Mouse (Mus musculus) B cell, adult 2 months (primary cell): ENCODE measurements around the gene Socs1.
"Not testable (repeated sequence)": the region's sequence is repeated elsewhere in the genome, so short reads cannot be mapped to it uniquely, and the experiment has no call there.

Experiments used
- DNase-seq, 2 experiments: peaks; one replicate each; pipeline ENCODE4 v3.0.0; 2022

The Socs1 gene

DNA sequence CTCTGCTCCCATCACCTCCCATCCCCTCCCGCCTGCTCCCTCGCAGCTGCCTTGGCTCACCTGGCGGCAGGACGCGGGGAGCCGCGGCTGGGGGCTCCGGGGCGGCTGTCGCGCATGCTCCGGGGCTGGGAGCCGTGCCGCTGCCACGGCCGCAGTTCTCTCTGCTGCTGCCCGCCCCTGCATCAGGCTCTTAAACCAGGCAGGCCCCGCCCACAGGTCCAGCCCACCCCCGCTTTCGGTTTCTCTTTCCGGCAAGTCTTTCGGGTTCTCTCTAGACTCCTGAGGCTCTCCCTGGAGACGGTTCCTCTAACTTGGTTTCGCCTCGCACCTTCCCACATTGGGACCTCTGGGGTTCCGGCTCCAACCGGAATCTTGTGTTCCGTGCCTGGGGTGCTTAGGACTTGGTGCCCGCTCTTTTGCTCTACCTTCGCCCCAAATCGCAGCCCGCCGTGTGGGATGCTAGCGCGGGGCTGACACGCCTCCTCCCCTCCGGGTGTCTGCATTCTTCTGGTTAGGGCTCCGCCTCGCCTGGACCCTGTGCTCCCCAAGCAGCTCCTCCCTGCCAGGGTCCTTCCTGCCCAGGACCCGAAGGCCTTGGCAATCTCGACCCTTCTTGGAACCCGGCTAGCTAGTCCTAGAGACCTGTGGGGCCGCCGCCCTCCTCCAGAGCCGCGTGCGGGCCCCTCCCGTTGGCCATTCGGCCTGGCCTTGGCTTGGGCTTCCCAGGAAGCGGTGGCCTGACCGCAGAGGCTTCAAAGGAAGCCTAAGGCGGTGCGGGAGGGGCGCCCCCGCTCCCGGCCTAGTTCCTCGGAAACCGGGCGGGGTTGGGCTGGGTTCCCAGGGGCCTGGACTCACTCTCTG is at the start of gene Socs1:
Socs1 (minus strand) TSS at position 166 of the 861 bp plus-strand sequence.
- peak; percentile 89 for DNase-seq

DNA sequence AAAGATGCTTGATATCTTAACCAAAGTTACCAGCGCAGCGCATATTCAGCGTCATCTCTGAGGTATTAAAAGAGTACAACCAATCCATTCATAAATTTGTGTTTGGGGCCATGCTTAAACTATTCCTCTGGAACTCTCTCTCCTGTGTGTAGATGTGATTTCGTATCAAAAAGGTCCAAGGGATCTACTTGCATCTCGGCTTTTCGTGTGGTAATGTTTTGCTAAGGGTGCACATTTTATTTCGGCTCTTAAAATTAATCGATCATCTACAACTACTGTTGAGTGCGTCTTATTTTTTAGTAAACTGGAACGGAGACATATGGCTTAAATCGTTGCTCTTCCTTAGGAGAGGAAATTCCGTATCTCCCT is 49.2 kb upstream of the Socs1 start:
- DNase-seq = no peak

DNA sequence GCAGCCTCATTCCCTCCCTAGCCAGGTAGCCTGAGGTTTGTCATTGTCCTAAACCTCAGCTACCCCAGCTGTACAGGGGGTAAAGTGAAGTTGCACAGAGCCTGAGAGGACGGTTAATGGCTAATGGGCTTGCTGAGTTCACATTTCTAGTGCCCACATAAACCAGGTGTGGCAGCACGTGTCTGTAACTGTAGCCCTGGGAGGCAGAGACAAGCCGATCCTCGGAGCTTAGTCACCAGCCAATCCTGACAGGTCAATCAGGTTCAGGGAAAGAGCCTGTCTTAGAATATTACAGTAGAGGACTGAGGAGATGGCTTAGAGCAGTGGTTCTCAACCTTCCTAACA is 43.1 kb upstream of the Socs1 start:
- no peak for DNase-seq

DNA sequence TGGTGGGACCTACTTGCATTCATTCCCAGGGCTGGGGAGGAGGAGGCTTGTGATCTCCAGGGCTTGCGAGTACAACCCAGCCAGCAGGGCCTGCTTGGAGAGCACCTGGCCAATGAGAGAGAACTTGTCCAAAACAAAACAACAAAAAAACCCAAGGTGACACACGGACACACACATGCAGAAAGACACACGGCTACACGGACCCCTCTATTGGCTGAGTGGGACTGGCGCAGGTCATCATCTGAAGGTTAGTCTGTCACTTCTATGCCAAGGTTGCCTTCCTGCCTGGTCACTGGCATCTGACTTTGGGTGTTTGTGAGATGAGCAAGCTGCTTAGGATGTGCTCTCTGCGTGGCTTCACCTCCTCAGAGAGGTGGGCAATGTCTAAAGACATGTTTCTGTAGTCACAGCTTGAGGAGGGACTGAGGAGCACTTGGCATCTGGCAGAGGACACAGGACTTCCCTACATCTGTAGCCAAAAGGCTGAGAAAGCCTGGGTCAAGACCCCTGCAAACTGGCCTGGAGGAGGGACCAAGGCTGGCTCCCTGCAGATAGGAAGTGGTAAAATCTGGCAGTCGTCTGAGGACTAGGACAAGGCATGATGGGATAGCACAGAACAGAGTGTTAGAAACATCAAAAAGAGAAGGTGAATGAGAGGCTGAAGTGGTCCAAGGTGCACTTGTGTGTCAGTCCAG is 42.6 kb upstream of the Socs1 start:
- no peak for DNase-seq

DNA sequence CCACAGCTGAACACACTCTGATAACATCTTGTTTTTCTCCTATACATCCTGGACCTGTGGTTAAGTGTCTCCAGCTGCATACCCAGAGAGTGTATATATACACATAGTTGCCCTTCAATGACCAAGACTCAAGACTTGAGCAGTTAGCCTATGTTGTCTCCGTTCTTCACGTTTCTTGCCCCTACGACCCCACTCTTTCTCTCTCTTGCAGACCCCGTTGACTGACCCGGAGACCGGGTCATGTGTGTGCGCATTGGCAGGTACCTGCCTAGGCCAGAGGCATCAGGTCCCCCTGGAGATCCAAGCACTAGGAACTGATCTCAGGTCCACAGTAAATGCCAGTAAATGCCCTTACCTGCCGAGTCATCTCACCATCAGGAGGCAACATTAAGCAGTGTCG is 41.9 kb upstream of the Socs1 start:
- no peak for DNase-seq

DNA sequence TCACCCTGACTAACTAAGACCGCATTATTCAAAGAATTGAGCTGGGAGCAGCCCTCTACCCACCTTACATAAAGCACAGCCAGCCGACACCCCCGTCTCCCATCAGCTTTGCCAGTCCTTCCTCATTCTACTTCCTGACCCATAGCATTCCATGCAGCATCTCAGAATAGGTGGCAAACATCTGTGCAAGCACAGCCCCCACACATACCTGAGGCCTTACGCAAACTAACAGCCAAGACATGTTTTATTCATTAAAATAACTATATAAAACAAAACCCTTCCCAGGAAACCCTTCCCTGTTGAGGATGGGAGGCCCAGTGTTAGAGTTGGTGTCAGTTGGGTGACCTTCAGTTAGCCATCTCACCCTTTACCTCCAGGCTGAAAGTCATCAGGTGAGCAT is 40.5 kb upstream of the Socs1 start:
- DNase-seq = no peak

DNA sequence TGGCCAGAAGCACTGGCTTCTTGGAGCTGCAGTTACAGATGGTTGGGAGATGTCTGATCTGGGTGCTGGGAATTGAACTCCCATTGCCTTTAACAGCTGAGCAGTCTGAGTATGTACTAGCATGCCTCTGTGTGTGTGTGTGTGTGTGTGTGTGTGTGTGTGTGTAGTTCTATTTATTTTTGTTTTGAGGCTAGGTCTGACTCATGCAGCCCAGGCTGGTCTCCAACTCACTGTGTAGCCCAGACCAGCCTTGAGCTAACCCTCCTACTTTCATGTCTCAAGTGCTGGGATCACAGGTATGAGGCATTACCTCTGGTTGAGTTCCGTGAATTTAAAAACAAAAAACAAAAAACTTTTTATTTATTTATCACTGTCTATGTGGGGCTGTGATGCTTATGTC is 39.2 kb upstream of the Socs1 start:
- DNase-seq = no peak

DNA sequence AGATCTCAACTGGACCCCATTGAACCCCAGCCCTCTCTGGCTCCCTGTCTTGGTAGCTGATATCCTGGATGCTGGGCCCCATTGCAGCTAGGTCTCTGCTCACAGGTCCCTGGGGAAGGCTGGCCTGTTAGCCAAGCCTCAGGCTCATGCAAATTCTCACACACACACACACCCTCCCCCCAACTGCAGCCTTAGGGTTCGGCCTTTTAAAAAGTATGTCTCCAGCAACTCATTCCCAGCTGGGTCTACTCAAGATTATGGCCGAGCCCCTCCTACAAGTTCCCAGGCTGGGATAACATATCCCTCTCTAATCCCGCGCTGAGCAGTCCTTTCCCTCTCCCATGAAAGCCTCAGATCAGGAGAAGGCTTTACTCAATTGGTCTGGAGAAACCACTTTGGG is 36.1 kb upstream of the Socs1 start:
- DNase-seq = no peak

DNA sequence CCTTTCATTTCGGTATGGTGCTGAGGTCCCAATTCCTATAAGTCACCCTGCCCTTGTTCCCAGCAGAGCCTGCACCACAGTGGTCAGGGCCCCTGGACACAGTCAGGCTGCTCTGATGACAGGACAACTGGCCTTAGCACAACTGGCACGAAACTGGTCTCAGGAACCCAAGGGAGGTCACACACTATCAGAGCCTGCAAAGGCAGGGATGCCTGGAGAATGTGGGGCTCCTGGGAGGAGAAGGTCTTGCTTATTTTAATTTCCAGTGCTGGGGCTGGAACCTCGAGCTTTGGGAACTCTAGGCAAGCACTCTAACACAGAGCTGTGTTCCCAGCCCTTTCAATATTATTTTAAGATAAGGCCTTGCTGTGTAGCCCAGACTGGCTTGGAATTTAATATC is 34.6 kb upstream of the Socs1 start:
- no peak for DNase-seq

DNA sequence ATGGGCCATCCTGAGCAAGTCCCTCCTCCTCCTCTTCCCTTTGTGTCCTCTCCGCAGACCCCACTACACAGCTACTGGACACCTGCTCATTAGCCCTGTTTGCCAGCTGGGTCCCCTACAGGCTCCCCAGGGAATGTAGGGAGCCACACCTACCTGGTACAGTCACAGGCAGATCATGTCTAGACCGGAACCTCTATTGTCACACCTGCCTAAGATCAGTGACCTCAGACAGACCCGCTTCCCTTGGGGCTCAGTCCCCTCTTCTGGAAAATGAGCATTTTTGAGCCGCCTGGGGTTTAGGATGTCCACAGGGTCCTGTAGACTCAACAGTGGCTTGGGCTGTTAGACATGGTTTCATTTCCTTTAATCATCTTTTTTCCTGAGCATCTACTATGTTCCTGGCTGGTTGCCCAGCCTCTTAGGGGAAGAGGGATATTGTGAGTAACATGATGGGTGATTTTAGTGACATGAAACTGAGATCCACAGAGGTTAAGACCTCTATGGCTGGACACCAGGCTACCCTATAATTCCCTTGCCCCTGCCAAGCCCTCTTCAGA is 33.3 kb upstream of the Socs1 start:
- DNase-seq = peak; percentile 20 to 30

DNA sequence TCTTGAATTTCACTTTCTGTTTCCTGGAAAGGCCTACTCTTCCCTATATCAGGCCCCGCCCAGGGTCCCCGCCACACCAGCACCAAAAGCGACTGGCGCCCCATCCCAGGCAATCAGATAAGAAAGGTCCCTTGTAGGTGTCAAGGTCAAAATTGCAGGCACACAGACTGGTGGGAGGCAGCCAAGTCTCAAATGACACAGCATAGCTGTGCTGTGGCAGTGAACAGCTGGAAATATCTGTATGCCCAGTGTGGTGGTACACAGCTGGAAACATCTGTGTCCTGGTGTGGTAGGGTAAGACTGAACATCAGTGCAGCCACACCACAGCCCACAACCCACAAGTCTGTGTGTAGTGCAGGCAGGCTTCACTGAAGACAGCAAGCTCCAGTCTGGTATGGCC is 29.5 kb upstream of the Socs1 start:
- DNase-seq = no peak

DNA sequence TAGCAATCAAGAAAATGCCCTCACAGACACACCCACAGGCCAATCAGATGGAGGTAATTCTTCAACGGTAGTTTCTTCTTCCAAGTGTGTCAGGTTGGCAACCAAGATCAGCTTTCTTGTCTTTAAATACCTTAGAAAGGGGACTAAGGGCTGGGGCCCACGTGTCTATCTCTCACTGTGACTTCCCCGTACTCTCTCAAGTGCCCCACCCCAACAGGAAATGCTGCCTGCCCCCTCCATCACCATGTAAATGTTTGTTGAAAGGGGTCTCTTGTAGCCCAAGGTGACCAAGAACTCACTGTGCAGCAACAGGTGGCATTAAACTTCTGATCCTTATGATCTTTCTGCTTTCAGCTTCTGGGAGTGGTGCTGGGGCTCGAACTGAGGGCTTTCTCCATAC is 28.4 kb upstream of the Socs1 start:
- DNase-seq = no peak

DNA sequence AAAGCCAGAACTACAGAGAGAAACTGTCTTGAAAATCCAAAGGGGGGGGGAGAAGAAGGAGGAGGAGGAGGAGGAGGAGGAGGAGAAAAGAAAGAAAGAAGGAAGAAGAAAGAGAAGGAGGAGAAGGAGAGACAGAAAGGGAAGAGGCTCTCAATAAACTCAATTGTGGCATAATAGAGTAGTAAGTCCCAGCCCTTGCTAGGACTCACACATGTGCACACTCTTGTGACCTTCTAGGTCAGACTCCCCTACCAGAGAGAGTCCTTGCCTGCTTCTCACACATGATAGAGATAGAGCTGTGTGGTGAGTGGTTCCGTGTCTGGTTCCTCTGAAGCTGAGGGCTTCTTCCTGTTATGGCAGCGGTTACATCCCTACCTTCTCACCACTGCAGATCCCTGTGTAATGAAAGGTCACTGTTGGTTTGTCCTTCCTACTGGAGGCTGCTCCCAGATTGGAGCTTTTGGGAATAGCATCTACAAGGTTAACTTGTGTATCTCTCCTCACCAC is 27.6 kb upstream of the Socs1 start, which contains the start of gene Gm11172:
Gm11172 (plus strand) TSS at position 51 of the 507 bp plus-strand sequence.
- DNase-seq = no peak

DNA sequence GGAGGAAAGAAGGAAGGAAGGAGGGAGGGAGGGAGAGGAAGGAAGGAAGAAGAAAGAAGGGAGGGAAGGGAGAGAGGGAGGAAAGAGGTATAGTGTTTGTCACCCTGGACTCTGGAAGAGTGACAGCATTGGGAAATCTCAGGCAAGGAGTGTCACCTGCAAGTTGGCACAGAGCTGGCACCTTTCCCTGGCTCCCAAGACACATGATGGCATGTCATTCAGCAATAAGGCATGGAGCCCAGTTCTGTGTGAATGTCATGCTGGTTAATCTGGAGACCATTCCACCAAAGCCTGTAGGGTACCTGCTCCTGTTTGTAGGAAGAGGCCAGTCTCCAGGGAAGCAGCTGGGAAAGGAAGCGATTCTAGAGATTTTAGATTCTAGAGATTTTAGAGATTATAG is 25.0 kb upstream of the Socs1 start:
- no peak for DNase-seq

DNA sequence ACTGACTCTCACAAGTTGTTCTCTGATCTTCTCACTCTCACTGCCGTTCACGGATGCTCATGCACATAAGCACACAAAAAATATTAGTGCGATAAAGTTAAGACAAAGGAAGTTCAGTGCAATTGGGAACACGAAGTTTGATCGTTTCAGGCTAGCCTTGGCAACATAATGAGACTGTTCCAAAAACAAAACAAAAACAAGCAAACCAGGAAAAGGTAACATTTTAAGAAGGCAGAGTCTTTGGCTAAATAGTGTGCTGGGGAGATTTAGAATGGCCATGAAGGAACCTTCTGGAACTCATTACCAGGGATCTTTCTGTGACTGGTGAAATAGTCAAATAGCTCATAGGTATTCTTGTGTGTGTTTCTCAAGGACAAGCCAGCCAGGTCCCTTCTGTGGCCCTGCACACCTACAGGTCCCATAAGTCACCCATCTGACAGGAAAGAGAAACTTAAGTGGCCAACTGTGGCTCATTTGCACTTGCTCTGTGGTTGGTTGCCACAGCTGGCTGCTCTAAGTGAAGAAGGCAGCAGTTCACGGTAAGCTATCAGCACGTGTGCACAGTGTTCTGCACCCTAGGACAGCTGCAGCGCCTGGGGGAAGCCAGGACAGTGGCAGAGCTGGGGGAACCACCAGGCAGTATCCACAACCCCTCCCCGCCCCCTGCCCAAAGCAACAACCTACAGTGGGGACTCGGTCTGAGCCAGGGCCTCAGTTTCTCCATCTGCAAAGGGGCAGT is 20.6 kb upstream of the Socs1 start, which contains the start of gene Prm1:
Prm1 (minus strand) TSS at position 51 of the 739 bp plus-strand sequence.
- peak in 1 of 2 experiments; percentile 17 for DNase-seq

DNA sequence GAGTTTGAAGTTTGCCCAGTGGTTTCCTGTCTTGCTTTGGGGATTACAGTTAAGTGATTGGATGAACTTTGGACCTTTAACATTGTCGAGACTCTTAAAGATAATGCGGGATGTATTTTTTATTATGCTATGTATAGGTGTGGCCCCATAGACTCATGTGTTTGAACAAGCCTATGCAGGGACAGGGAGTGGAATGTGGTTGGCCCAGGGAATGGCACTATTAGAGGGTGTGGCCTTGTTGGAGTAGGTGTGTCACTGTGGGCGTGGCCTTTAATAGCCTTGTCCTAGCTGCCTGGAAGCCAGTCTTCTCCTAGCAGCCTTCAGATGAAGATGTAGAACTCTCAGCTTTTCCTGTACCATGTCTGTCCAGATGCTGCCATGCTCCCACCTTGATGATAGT is 17.1 kb upstream of the Socs1 start:
- not testable (repeated sequence) for DNase-seq

DNA sequence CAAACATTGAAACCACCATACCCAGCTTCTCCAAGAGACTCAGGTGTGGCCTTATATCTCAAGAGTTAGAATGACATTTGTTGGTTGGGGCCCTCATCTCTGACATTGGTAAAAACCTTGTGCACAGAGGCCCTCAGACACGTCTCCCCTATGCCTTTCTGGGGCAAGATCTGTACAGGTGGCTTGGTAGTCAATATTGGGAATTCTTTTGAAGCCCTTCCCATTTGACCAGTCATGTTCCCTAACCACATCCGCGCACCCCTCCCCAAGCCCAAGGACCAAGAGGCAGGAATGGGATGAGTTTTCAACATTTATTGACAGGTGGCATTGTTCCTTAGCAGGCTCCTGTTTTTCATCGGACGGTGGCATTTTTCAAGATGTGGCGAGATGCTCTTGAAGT is 10.7 kb upstream of the Socs1 start, which contains the start of gene Prm2:
Prm2 (minus strand) TSS at position 101 of the 400 bp plus-strand sequence.
- no peak for DNase-seq

DNA sequence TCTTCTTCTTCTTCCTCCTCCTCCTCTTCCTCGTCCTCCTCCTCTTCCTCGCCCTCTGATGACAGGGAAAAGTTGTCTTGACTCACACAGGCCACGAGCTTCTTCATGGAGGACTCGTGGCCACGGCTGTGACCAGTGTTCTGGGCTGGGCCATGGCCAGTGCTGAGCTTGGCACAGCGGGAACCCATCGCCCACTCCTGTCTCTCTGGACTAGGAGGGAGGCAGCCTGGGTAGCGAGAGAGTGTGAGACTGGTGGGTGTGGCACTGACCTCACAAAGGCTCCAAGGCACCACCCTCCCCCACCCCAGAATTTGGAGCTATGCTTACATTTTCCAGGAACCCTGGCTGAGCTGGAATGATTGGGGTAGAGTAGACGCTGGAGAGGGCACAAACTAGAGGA is 5.4 kb upstream of the Socs1 start, which contains the start of gene Prm3:
Prm3 (minus strand) TSS at position 213 of the 400 bp plus-strand sequence.
- DNase-seq = no peak

DNA sequence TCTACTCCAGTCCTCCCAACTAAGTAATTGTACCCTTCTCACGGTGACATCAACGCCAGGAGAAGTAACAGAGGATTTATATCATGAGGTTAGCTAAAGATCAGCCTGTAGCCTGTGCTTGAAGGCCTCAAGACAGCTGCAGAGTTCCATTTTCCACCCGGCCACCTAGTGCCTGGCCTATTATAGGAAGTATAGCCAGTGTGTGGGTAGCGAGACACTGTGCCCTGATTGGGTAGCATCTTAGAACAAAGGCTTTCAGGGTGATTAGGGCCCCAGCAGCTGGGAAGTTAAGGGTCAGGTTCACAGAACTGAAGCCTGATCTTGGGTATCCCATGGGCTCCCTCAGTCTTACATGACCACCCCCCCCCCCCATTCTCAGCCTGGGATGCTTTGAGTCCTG is 3.5 kb upstream of the Socs1 start:
- DNase-seq = no peak

DNA sequence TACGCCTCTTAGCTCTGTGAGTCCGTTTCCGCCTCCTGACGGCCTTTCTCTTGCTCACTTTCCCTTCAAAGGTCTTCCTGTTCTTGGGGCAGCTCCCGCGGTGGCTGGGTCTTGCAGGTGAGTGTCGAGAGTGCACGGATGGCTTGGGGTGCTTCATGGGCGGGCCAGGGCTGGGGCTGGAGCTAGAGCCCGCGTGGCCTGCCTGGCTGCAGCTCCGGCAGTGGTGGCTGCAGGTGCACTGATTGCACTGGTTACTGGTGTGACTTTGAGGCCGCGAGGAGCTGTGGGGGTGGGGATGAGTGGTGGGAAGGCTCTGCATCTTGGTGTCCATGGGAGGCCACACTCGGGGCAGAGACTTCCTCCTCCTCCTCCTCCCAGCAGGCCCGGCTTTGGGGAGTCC is 2.9 kb upstream of the Socs1 start, which contains the start of gene Tnp2:
Tnp2 (minus strand) TSS at position 390 of the 400 bp plus-strand sequence.
- no peak for DNase-seq

DNA sequence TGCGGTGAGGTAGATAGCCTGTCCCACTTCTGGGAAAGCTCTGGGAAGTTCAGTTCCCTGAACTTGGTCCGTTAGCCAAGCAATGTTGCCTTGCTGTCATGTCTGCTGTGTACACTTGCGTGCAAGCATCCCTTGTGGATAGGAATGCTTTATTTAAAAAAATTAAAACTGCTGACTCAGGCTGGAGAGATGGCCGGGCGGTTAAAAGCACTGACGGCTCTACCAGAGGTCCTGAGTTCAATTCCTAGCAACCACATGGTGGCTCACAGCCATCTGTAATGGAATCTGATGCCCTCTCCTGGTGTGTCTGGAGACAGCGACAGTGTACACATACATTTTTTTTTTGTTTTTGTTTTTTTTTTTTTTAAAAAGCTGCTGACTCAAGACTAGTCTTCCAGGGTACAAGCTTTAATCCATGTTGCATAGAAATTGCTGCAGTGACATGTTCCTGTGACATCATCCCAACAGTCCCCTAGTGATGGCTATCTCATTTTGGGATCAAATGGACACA is 2.3 kb upstream of the Socs1 start:
- no peak for DNase-seq

DNA sequence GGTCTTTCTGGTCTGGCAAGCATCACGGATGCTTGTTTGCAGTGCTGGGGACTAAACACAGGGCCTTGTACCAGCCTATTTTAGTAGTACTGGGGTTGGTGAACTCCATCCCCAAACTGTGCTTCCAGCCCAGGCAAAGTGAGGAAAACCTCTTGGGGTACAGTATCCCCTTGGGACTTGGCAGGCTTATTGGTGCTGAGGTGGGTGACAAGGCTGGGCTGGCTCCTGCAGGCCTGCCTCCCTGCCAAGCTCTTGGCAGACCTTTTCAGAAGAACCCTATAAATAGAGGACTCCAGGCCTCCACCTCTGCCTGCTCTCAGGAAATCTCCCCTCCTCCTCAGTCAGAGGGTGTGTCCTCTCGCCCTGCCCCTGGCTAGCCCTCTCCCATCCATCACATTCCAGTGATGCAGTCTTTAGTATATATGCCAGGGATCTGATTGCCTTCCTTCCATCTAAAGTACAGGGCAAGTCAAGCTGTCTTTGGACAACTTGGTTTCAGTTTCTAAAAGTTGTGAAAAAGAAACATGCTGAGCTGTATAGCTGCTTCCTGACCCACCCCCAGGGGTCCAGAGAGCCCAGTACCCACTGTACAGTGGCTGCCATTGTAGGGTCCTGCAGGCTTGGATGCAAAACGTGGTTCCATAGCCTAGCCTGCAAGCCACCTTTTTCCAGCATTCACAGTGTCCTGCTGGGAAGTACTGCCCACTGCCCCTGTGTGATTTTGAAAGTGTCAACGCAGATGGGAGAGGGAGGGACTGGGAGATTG is 1.6 kb upstream of the Socs1 start:
- DNase-seq = no peak
